Mouse (Mus musculus) limb, embryonic 15.5 days (tissue): ENCODE results near the gene Klrg2. TPM values are rescaled to one million over a fixed set of nuclear protein-coding genes. Genes with fewer than 3 reads are reported as not detected.
A peak's percentile ranks its signal among the peaks of the same experiment; 100 is the strongest.
"Not testable (repeated sequence)": the region's sequence is repeated elsewhere in the genome, so short reads cannot be mapped to it uniquely, and the experiment has no call there.

Experiments
- ATAC-seq: fragments of 200-750 bp; cut with Nextera tagmentation; 2 replicates; pipeline ENCODE4 v1.8.0; 2017; ENCODE audit warnings: low read depth, moderate TSS enrichment; ENCODE audit not compliant: insufficient number of reproducible peaks, low FRiP score, low TSS enrichment
- H3K27ac ChIP-seq: fragments of 300-500 bp; sonication (generic); 2 replicates; pipeline ENCODE4 v1.5.1; 2015; ENCODE audit warnings: moderate library complexity, mild to moderate bottlenecking, inconsistent platforms
- H3K27me3 ChIP-seq: fragments of 300-500 bp; sonication (generic); 2 replicates; pipeline ENCODE4 v1.6.1; 2015; ENCODE audit warnings: inconsistent platforms
- H3K36me3 ChIP-seq: fragments of 300-500 bp; sonication (generic); 2 replicates; pipeline ENCODE4 v1.6.1; 2015; ENCODE audit warnings: inconsistent platforms
- H3K4me1 ChIP-seq: fragments of 300-500 bp; sonication (generic); 2 replicates; pipeline ENCODE4 v1.6.1; 2015; ENCODE audit warnings: inconsistent platforms
- H3K4me2 ChIP-seq: fragments of 300-500 bp; sonication (generic); 2 replicates; pipeline ENCODE4 v1.6.1; 2015; ENCODE audit warnings: mild to moderate bottlenecking, inconsistent platforms
- H3K4me3 ChIP-seq: fragments of 300-500 bp; sonication (generic); 2 replicates; pipeline ENCODE4 v1.5.1; 2015; ENCODE audit warnings: mild to moderate bottlenecking, inconsistent platforms
- H3K9ac ChIP-seq: fragments of 300-500 bp; sonication (generic); 2 replicates; pipeline ENCODE4 v1.6.1; 2015; ENCODE audit warnings: inconsistent platforms
- H3K9me3 ChIP-seq: fragments of 300-500 bp; sonication (generic); 2 replicates; pipeline ENCODE4 v1.6.1; 2016; ENCODE audit warnings: inconsistent platforms
- WGBS: fragments of 180-500 bp; shearing (Covaris S2); methylation state at CpG from one replicate; pipeline ENCODE4 v1.1.7; 2015; 5-methylcytosine and 5-hydroxymethylcytosine counted together
- polyA plus RNA-seq: library from polyadenylated mRNA; unstranded; fragments of >200 nt; fragmentation: Nextera tagmentation; extraction: Ambion mirVana; gene quantifications from 2 replicates; pipeline ENCODE4 v1.2.1, GENCODE M21; 2015

Klrg2 gene
- polyA plus RNA-seq = 3.8 and 4.4 TPM in 2 replicates

DNA sequence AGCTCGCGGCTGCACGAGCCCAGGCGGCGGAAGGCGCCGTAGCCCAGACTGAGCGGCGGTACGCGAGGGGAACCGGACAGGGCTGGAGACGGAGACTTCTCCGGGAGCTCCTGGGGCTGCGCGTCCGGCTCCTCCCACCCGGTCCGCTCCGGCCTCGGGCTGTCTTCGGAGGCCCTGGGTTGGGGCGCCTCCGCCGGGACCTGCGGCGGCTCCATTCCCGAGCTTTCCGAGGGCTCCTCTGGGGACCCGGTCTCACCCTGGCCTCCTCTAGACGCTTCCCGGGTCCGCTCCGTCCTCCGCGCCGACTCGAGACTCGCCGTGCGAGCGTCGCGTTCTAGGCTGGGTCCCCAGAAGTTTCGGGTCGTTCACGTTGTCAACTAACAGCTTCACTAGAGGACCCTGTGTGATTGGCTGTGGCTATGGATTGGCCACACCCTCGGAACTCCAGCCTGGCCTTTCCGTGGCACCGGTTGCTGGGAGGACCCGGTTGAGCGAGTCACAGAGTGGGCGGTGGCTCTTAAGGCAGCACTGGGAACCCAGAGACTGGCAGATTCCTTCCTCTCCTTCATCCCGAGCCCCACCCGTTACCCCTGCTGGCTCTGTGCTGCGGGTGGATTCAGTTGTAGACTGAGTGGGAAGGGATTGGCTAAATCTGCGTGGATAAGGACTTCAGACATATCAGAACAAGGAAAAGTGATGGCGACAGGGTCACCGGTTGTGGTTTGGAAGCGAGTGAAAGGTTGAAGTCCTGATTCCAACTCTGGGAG lies at the start of gene Klrg2:
Klrg2 (minus strand) TSS at position 391 of the 767 bp plus-strand sequence.
- Histone ChIP-seq H3K9ac (peak within 1 kb of the TSS; percentile 48), H3K27ac (no peak within 1 kb of the TSS; the same call in 1 of the 2 replicates), H3K9me3 (no peaks in the 10 kb centered on the region), H3K4me3 (peak within 1 kb of the TSS; percentile 51), H3K4me1 (peaks cover 20% of the 10 kb centered on the region), H3K36me3 (no peaks in the 10 kb centered on the region), H3K27me3 (peaks cover 83% of the 10 kb centered on the region), H3K4me2 (peak within 1 kb of the TSS; percentile 99)
- ATAC-seq = peak; percentile 73
- WGBS = 1% methylated on average over 60 of the region's 60 CpGs

GRCm38 (mm10) chr6:38682532-38682931 lies 45.5 kb upstream of the Klrg2 start:
- no peaks in the 10 kb centered on the region for H3K4me1 ChIP-seq
- no peak for ATAC-seq

GRCm38 (mm10) chr6:38677629-38678028 lies 40.6 kb upstream of the Klrg2 start:
- no peaks in the 10 kb centered on the region for H3K27me3 ChIP-seq
- no peaks in the 10 kb centered on the region for H3K36me3 ChIP-seq
- no peak overlapping the region for H3K4me2 ChIP-seq
- 69% methylated on average over 9 of the region's 9 CpGs for WGBS
- no peaks in the 10 kb centered on the region for H3K9me3 ChIP-seq
- no peak overlapping the region for H3K27ac ChIP-seq
- H3K9ac ChIP-seq = no peak overlapping the region
- H3K4me3 ChIP-seq = no peak overlapping the region
- no peaks in the 10 kb centered on the region for H3K4me1 ChIP-seq
- no peak for ATAC-seq

More at GRCm38 (mm10) chr6:38682532-38682931, 45.5 kb upstream of the Klrg2 start:
- Histone ChIP-seq H3K27ac (no peak overlapping the region), H3K4me2 (no peak overlapping the region), H3K27me3 (no peaks in the 10 kb centered on the region), H3K9ac (no peak overlapping the region), H3K9me3 (no peaks in the 10 kb centered on the region), H3K36me3 (no peaks in the 10 kb centered on the region), H3K4me3 (no peak overlapping the region)
- 59% methylated on average over 2 of the region's 2 CpGs for WGBS

DNA sequence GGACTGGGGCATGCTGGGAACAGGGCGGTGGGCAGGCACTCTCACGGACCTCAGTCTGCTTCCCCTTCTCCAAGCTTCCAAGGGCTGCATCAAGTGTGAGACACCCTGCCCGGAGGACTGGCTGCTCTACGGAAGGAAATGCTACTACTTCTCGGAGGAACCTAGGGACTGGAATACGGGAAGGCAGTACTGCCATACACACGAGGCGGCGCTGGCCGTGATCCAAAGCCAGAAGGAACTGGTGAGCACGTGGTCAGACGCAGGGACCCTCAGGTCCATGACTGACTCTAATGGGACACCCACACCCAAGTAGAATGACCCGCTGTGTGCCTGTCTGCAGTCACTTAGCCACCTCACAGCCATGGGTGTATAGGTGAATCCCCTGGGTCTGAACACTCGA lies 39.7 kb upstream of the Klrg2 start:
- 77% methylated on average over 14 of the region's 14 CpGs for WGBS
- H3K4me1 ChIP-seq = no peaks in the 10 kb centered on the region
- H3K36me3 ChIP-seq = no peaks in the 10 kb centered on the region
- no peaks in the 10 kb centered on the region for H3K9me3 ChIP-seq
- H3K27me3 ChIP-seq = no peaks in the 10 kb centered on the region
- H3K4me3 ChIP-seq = no peak overlapping the region
- no peak overlapping the region for H3K4me2 ChIP-seq
- ATAC-seq = no peak
- H3K9ac ChIP-seq = no peak overlapping the region
- H3K27ac ChIP-seq = no peak overlapping the region

DNA sequence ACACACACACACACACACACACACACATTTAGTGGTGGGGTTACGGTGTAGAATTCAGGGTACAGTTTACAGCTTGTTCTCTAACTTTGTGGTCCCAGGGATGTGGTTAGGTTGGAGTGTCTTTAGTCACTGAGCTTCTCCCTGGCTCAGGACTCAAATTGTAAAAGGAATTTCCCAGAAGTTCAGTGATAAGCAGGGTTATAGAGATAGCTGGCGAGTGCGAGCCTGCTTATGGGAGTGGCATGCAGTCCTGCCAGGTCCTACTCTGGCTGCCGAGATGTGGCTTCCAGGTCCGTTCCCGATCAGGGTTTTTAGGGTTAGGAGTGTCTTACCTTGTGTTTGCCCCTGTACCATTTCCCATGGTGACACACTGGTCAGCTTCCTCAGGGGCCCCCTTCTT lies 39.2 kb upstream of the Klrg2 start:
- no peak overlapping the region for H3K27ac ChIP-seq
- no peak overlapping the region for H3K9ac ChIP-seq
- ATAC-seq = no peak
- no peak overlapping the region for H3K4me3 ChIP-seq
- no peak overlapping the region for H3K4me2 ChIP-seq
- no peaks in the 10 kb centered on the region for H3K27me3 ChIP-seq
- no peaks in the 10 kb centered on the region for H3K4me1 ChIP-seq
- WGBS = 82% methylated on average over 6 of the region's 6 CpGs
- no peaks in the 10 kb centered on the region for H3K9me3 ChIP-seq
- no peaks in the 10 kb centered on the region for H3K36me3 ChIP-seq

GRCm38 (mm10) chr6:38672011-38672410 lies 35.0 kb upstream of the Klrg2 start:
- no peaks in the 10 kb centered on the region for H3K36me3 ChIP-seq
- H3K4me1 ChIP-seq = no peaks in the 10 kb centered on the region
- WGBS = 86% methylated on average over 3 of the region's 3 CpGs

DNA sequence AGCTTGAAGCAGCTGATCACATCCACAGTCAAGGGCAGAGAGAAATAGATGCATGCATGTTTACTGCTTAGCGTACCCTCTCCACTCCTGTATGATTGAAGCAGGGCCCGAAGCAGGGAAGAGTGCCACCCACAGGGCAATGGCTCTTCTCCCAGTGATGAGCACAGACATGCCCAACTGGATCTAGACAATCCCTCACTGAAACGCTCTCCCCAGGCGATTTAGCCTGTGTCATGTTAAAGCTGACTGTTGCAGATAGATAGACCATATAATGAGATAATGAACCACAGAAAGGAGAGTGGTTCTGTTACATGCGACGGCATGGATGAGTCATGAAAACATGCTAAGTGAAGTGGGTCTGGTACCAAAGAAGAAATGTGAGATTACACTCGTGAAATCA lies 34.2 kb upstream of the Klrg2 start:
- H3K27me3 ChIP-seq = no peaks in the 10 kb centered on the region
- WGBS = 75% methylated on average over 7 of the region's 7 CpGs
- H3K9ac ChIP-seq = no peak overlapping the region
- no peak overlapping the region for H3K27ac ChIP-seq
- no peaks in the 10 kb centered on the region for H3K36me3 ChIP-seq
- no peak for ATAC-seq
- H3K9me3 ChIP-seq = no peaks in the 10 kb centered on the region
- H3K4me1 ChIP-seq = no peaks in the 10 kb centered on the region
- H3K4me2 ChIP-seq = no peak overlapping the region
- H3K4me3 ChIP-seq = no peak overlapping the region

More at GRCm38 (mm10) chr6:38672011-38672410, 35.0 kb upstream of the Klrg2 start:
- H3K4me2 ChIP-seq = no peak overlapping the region
- no peak for ATAC-seq
- H3K4me3 ChIP-seq = no peak overlapping the region
- H3K9me3 ChIP-seq = no peaks in the 10 kb centered on the region
- H3K27ac ChIP-seq = no peak overlapping the region
- no peak overlapping the region for H3K9ac ChIP-seq
- no peaks in the 10 kb centered on the region for H3K27me3 ChIP-seq

GRCm38 (mm10) chr6:38670488-38670887 lies 33.4 kb upstream of the Klrg2 start:
- not testable (repeated sequence) for H3K9me3 ChIP-seq

GRCm38 (mm10) chr6:38669580-38669979 lies 32.5 kb upstream of the Klrg2 start:
- WGBS = 63% methylated on average over 6 of the region's 6 CpGs
- Histone ChIP-seq H3K4me1 (no peaks in the 10 kb centered on the region), H3K36me3 (no peaks in the 10 kb centered on the region), H3K27me3 (peaks cover 5% of the 10 kb centered on the region), H3K9me3 (no peaks in the 10 kb centered on the region), H3K27ac (no peak overlapping the region), H3K4me2 (no peak overlapping the region), H3K4me3 (no peak overlapping the region), H3K9ac (no peak overlapping the region)
- ATAC-seq = no peak

More at GRCm38 (mm10) chr6:38670488-38670887, 33.4 kb upstream of the Klrg2 start:
- WGBS = 82% methylated on average over 1 of the region's 1 CpGs
- H3K4me2 ChIP-seq, H3K4me1 ChIP-seq, H3K36me3 ChIP-seq, ATAC-seq, H3K4me3 ChIP-seq, H3K27ac ChIP-seq, H3K9ac ChIP-seq, H3K27me3 ChIP-seq: not testable (repeated sequence)

GRCm38 (mm10) chr6:38662714-38663615 lies 25.9 kb upstream of the Klrg2 start, which contains the start of gene Clec2l:
Clec2l (plus strand) TSS chr6:38663069.
- Histone ChIP-seq H3K9me3 (no peaks in the 10 kb centered on the region), H3K4me3 (peak within 1 kb of the TSS; percentile 60), H3K36me3 (no peaks in the 10 kb centered on the region), H3K27me3 (peaks cover 29% of the 10 kb centered on the region), H3K4me2 (peak within 1 kb of the TSS; percentile 92), H3K4me1 (0 out of 2 replicates have a peak, but pooled peaks cover 9% of the 10 kb centered on the region), H3K9ac (peak within 1 kb of the TSS; percentile 51), H3K27ac (no peak within 1 kb of the TSS)
- under 1% methylated on average over 74 of the region's 84 CpGs for WGBS
- peak; percentile 66 for ATAC-seq

DNA sequence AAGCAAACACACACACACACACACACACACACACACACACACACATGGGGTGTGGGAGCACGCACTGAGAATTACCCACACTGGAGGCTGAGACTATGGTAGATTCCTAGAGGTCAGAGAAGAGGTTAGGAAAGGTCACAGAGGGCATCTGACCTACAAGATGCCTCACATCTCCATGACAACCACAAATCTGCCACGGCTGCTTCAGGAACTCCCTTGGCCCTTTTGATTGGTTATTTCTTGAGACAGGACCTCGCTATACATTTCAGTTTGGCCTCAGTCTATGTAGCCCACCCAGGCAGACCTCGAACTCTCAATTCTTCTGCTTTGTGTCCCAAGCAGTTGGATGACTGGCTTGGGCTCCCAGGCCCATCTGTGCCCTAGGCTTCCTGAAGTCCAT lies 24.6 kb upstream of the Klrg2 start:
- peaks cover 33% of the 10 kb centered on the region for H3K27me3 ChIP-seq
- H3K9ac ChIP-seq = no peak overlapping the region
- no peak for ATAC-seq
- H3K4me1 ChIP-seq = 0 out of 2 replicates have a peak, but pooled peaks cover 9% of the 10 kb centered on the region
- H3K36me3 ChIP-seq = no peaks in the 10 kb centered on the region
- H3K27ac ChIP-seq = no peak overlapping the region
- no peak overlapping the region for H3K4me3 ChIP-seq
- no peak overlapping the region for H3K4me2 ChIP-seq
- no peaks in the 10 kb centered on the region for H3K9me3 ChIP-seq
- 72% methylated on average over 4 of the region's 4 CpGs for WGBS
